Mouse (Mus musculus): ENCODE data around the gene Slc2a5. TPM values are rescaled to one million over a fixed set of nuclear protein-coding genes. Genes with fewer than 3 reads are reported as not detected.

The Slc2a5 gene
- polyA plus RNA-seq, 1 experiment, result 2.2 TPM

- H3K9ac ChIP-seq (ENCODE audit: low read depth, poor library complexity, severe bottlenecking), result 0 out of 2 replicates have a peak overlapping the region, but pooled peaks have one; percentile 1
- TF ChIP-seq CTCF (IDR thresholded peaks at IDR 0.05; ENCODE audit: low read depth, low read length) (no peak), POLR2A (IDR thresholded peaks at IDR 0.05; ENCODE audit: insufficient read depth, low read length) (peak; percentile 24), EP300 (IDR thresholded peaks at IDR 0.05; ENCODE audit: insufficient read depth, low read depth, low read length) (no peak)
- no peaks in the 10 kb centered on the region for H3K4me1 ChIP-seq (ENCODE audit: control insufficient read depth, insufficient read depth, low read length)
- peak overlapping the region; percentile 61 for H3K4me3 ChIP-seq (ENCODE audit: low read depth, low read length)
- H3K36me3 ChIP-seq (ENCODE audit: control insufficient read depth, insufficient read depth, low read length, poor library complexity, severe bottlenecking), result no peaks in the 10 kb centered on the region
- H3K27me3 ChIP-seq (ENCODE audit: control insufficient read depth, insufficient read depth, low read length, poor library complexity, severe bottlenecking), result no peaks in the 10 kb centered on the region
- no peaks in the 10 kb centered on the region for H3K9me3 ChIP-seq (replicated peaks; ENCODE audit: control insufficient read depth, insufficient read depth, low read length, poor library complexity, severe bottlenecking)
- H3K27ac ChIP-seq (ENCODE audit: insufficient read depth, low read length), result no peak overlapping the region
These were observed 45.8 kb downstream of the Slc2a5 start for GRCm38 (mm10) chr4:150164875-150165274.

- no peak overlapping the region for H3K9ac ChIP-seq (ENCODE audit: low read depth, poor library complexity, severe bottlenecking)
- no peaks in the 10 kb centered on the region for H3K9me3 ChIP-seq (replicated peaks; ENCODE audit: control insufficient read depth, insufficient read depth, low read length, poor library complexity, severe bottlenecking)
- no peak overlapping the region for H3K27ac ChIP-seq (ENCODE audit: insufficient read depth, low read length)
- H3K4me1 ChIP-seq (ENCODE audit: control insufficient read depth, insufficient read depth, low read length), result no peaks in the 10 kb centered on the region
- H3K36me3 ChIP-seq (ENCODE audit: control insufficient read depth, insufficient read depth, low read length, poor library complexity, severe bottlenecking), result no peaks in the 10 kb centered on the region
- H3K27me3 ChIP-seq (ENCODE audit: control insufficient read depth, insufficient read depth, low read length, poor library complexity, severe bottlenecking), result no peaks in the 10 kb centered on the region
- H3K4me3 ChIP-seq (ENCODE audit: low read depth, low read length), result no peak overlapping the region
- TF ChIP-seq CTCF (IDR thresholded peaks at IDR 0.05; ENCODE audit: low read depth, low read length), result no peak
- no peak for TF ChIP-seq POLR2A (IDR thresholded peaks at IDR 0.05; ENCODE audit: insufficient read depth, low read length)
- no peak for TF ChIP-seq EP300 (IDR thresholded peaks at IDR 0.05; ENCODE audit: insufficient read depth, low read depth, low read length)
These were observed 49.3 kb downstream of the Slc2a5 start for GRCm38 (mm10) chr4:150168406-150168805.

- TF ChIP-seq CTCF (IDR thresholded peaks at IDR 0.05; ENCODE audit: low read depth, low read length) (no peak), EP300 (IDR thresholded peaks at IDR 0.05; ENCODE audit: insufficient read depth, low read depth, low read length) (no peak), POLR2A (IDR thresholded peaks at IDR 0.05; ENCODE audit: insufficient read depth, low read length) (no peak)
- Histone ChIP-seq H3K36me3 (ENCODE audit: control insufficient read depth, insufficient read depth, low read length, poor library complexity, severe bottlenecking) (no peaks in the 10 kb centered on the region), H3K4me3 (ENCODE audit: low read depth, low read length) (no peak overlapping the region), H3K9ac (ENCODE audit: low read depth, poor library complexity, severe bottlenecking) (no peak overlapping the region), H3K4me1 (ENCODE audit: control insufficient read depth, insufficient read depth, low read length) (no peaks in the 10 kb centered on the region), H3K27ac (ENCODE audit: insufficient read depth, low read length) (no peak overlapping the region), H3K9me3 (replicated peaks; ENCODE audit: control insufficient read depth, insufficient read depth, low read length, poor library complexity, severe bottlenecking) (no peaks in the 10 kb centered on the region), H3K27me3 (ENCODE audit: control insufficient read depth, insufficient read depth, low read length, poor library complexity, severe bottlenecking) (no peaks in the 10 kb centered on the region)
These were observed 53.0 kb downstream of the Slc2a5 start for GRCm38 (mm10) chr4:150172107-150172506.

GRCm38 (mm10) chr4:150173281-150173680, 54.2 kb downstream of the Slc2a5 start:
- no peaks in the 10 kb centered on the region for H3K27me3 ChIP-seq (ENCODE audit: control insufficient read depth, insufficient read depth, low read length, poor library complexity, severe bottlenecking)

GRCm38 (mm10) chr4:150174027-150174426, 54.9 kb downstream of the Slc2a5 start:
- Histone ChIP-seq H3K36me3 (ENCODE audit: control insufficient read depth, insufficient read depth, low read length, poor library complexity, severe bottlenecking) (no peaks in the 10 kb centered on the region), H3K9me3 (replicated peaks; ENCODE audit: control insufficient read depth, insufficient read depth, low read length, poor library complexity, severe bottlenecking) (no peaks in the 10 kb centered on the region)

More at GRCm38 (mm10) chr4:150173281-150173680, 54.2 kb downstream of the Slc2a5 start:
- H3K9ac ChIP-seq (ENCODE audit: low read depth, poor library complexity, severe bottlenecking), result no peak overlapping the region
- TF ChIP-seq CTCF (IDR thresholded peaks at IDR 0.05; ENCODE audit: low read depth, low read length) (peak; percentile 16), POLR2A (IDR thresholded peaks at IDR 0.05; ENCODE audit: insufficient read depth, low read length) (no peak)
- H3K4me1 ChIP-seq (ENCODE audit: control insufficient read depth, insufficient read depth, low read length), result peaks cover 1% of the 10 kb centered on the region
- no peaks in the 10 kb centered on the region for H3K9me3 ChIP-seq (replicated peaks; ENCODE audit: control insufficient read depth, insufficient read depth, low read length, poor library complexity, severe bottlenecking)
- 0 out of 2 replicates have a peak overlapping the region, but pooled peaks have one; percentile 19 for H3K4me3 ChIP-seq (ENCODE audit: low read depth, low read length)
- H3K36me3 ChIP-seq (ENCODE audit: control insufficient read depth, insufficient read depth, low read length, poor library complexity, severe bottlenecking), result no peaks in the 10 kb centered on the region
- no peak overlapping the region for H3K27ac ChIP-seq (ENCODE audit: insufficient read depth, low read length)

GRCm38 (mm10) chr4:150176535-150176934, 57.5 kb downstream of the Slc2a5 start:
- Histone ChIP-seq H3K36me3 (ENCODE audit: control insufficient read depth, insufficient read depth, low read length, poor library complexity, severe bottlenecking) (no peaks in the 10 kb centered on the region), H3K9me3 (replicated peaks; ENCODE audit: control insufficient read depth, insufficient read depth, low read length, poor library complexity, severe bottlenecking) (no peaks in the 10 kb centered on the region), H3K4me3 (ENCODE audit: low read depth, low read length) (peak overlapping the region; percentile 36), H3K4me1 (ENCODE audit: control insufficient read depth, insufficient read depth, low read length) (peaks cover 1% of the 10 kb centered on the region), H3K9ac (ENCODE audit: low read depth, poor library complexity, severe bottlenecking) (no peak overlapping the region), H3K27ac (ENCODE audit: insufficient read depth, low read length) (no peak overlapping the region), H3K27me3 (ENCODE audit: control insufficient read depth, insufficient read depth, low read length, poor library complexity, severe bottlenecking) (no peaks in the 10 kb centered on the region)
- TF ChIP-seq EP300 (IDR thresholded peaks at IDR 0.05; ENCODE audit: insufficient read depth, low read depth, low read length) (no peak), POLR2A (IDR thresholded peaks at IDR 0.05; ENCODE audit: insufficient read depth, low read length) (no peak), CTCF (IDR thresholded peaks at IDR 0.05; ENCODE audit: low read depth, low read length) (peak; percentile 94)

More at GRCm38 (mm10) chr4:150174027-150174426, 54.9 kb downstream of the Slc2a5 start:
- TF ChIP-seq CTCF (IDR thresholded peaks at IDR 0.05; ENCODE audit: low read depth, low read length) (peak; percentile 71), EP300 (IDR thresholded peaks at IDR 0.05; ENCODE audit: insufficient read depth, low read depth, low read length) (no peak), POLR2A (IDR thresholded peaks at IDR 0.05; ENCODE audit: insufficient read depth, low read length) (no peak)
- H3K27ac ChIP-seq (ENCODE audit: insufficient read depth, low read length), result no peak overlapping the region
- no peak overlapping the region for H3K4me3 ChIP-seq (ENCODE audit: low read depth, low read length)
- peaks cover 1% of the 10 kb centered on the region for H3K4me1 ChIP-seq (ENCODE audit: control insufficient read depth, insufficient read depth, low read length)
- no peak overlapping the region for H3K9ac ChIP-seq (ENCODE audit: low read depth, poor library complexity, severe bottlenecking)
- H3K27me3 ChIP-seq (ENCODE audit: control insufficient read depth, insufficient read depth, low read length, poor library complexity, severe bottlenecking), result no peaks in the 10 kb centered on the region

Data from ES-Bruce4 (cell line).